Mouse (Mus musculus) embryonic facial prominence, embryonic 10.5 days (tissue): ENCODE measurements at regions not wholly inside any gene's neighbourhood (a gene's known extent, or its start where the extent isn't known, plus 50 kb on each side); places are given as distances from the start of the nearest gene placed in this dataset.

Source experiments
- DNase-seq: peaks from one replicate; pipeline ENCODE4 v3.0.0-alpha.2; 2017; ENCODE audit warnings: low spot score
- H3K27ac ChIP-seq: fragments of 300-500 bp; sonication (generic); replicated peaks from 2 replicates; pipeline ENCODE4 v1.5.1; 2016; ENCODE audit warnings: mild to moderate bottlenecking
- H3K27me3 ChIP-seq: fragments of 300-500 bp; sonication (generic); replicated peaks from 2 replicates; pipeline ENCODE4 v1.6.1; 2016; ENCODE audit warnings: low read depth, mild to moderate bottlenecking; ENCODE audit not compliant: poor library complexity, severe bottlenecking
- H3K36me3 ChIP-seq: fragments of 300-500 bp; sonication (generic); replicated peaks from 2 replicates; pipeline ENCODE4 v1.6.1; 2016; ENCODE audit warnings: mild to moderate bottlenecking, moderate library complexity
- H3K4me1 ChIP-seq: fragments of 300-500 bp; sonication (generic); 2 replicates; pipeline ENCODE4 v1.6.1; 2016
- H3K4me3 ChIP-seq: fragments of 300-500 bp; sonication (generic); 2 replicates; pipeline ENCODE4 v1.5.1; 2016; ENCODE audit warnings: mild to moderate bottlenecking, moderate library complexity
- H3K9me3 ChIP-seq: fragments of 300-500 bp; sonication (generic); 2 replicates; pipeline ENCODE4 v1.6.1; 2016; ENCODE audit warnings: mild to moderate bottlenecking
- WGBS: fragments of 180-500 bp; shearing (Covaris S2); methylation state at CpG from one replicate; pipeline ENCODE4 v1.1.7; 2016; 5-methylcytosine and 5-hydroxymethylcytosine counted together

DNA sequence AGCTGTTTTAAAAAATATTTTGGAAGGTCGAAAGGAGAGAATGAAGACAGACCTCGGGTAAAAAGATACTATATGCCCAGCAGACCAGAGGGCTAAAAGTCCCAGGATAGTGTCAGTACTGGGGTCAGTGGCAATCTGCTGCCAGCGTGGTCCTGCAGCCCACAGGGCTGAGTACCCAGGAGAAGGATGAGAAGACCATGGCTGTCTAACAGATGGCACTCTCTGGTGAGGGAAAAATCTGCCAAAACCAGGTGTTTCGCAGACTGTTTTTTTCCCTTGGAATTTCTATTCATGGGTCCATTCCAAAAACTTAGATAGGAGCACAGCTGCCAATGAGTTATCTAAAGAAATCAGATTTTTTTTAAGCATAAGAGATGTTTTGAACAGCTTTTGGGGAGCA, 202.5 kb upstream of the Tyrp1 start:
- H3K4me3 ChIP-seq: no peak overlapping the region
- no peaks in the 10 kb centered on the region for H3K27me3 ChIP-seq
- WGBS: 81% methylated on average over 4 of the region's 4 CpGs
- DNase-seq: no peak
- H3K36me3 ChIP-seq: no peaks in the 10 kb centered on the region
- H3K27ac ChIP-seq: no peak overlapping the region
- no peaks in the 10 kb centered on the region for H3K9me3 ChIP-seq
- no peaks in the 10 kb centered on the region for H3K4me1 ChIP-seq

DNA sequence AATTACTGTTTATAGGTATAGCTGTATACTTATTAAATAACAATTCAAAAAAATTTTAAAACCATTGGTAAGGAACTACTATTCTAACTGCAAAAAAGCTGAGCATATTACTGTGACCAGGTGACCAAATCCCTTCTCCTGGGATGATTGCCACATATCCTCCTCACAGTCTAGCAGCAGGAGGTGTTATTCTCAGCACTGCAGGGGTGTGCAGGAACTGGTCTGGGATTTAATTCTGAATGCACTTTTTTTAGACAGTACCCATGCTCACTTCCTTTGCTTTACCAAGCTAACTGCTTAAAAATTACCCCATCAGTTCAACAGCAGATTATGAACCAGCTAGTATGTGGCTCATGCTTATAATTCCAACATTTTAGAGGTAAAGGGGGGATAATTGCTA, 195.5 kb upstream of the Tyrp1 start:
- no peaks in the 10 kb centered on the region for H3K9me3 ChIP-seq
- no peak overlapping the region for H3K27ac ChIP-seq
- no peak for DNase-seq
- no peak overlapping the region for H3K4me3 ChIP-seq
- no peaks in the 10 kb centered on the region for H3K36me3 ChIP-seq
- no peaks in the 10 kb centered on the region for H3K27me3 ChIP-seq
- H3K4me1 ChIP-seq: no peaks in the 10 kb centered on the region
